Mouse (Mus musculus) lung, postnatal 0 days (tissue): ENCODE measurements at regions not wholly inside any gene's neighbourhood (a gene's known extent, or its start where the extent isn't known, plus 50 kb on each side); places are given as distances from the start of the nearest gene placed in this dataset.

Experiments used
- ATAC-seq: fragments of 200-750 bp; cut with Nextera tagmentation; 2 replicates; pipeline ENCODE4 v1.8.0; 2017; ENCODE audit warnings: moderate library complexity
- DNase-seq: peaks from one replicate; pipeline ENCODE4 v3.0.0-alpha.2; 2016; ENCODE audit warnings: low spot score
- H3K27ac ChIP-seq: fragments of 300-500 bp; sonication (generic); 2 replicates; pipeline ENCODE4 v1.5.1; 2014; ENCODE audit warnings: antibody characterized with exemption, mild to moderate bottlenecking, low read length, mixed read lengths
- H3K27me3 ChIP-seq: fragments of 300-500 bp; sonication (generic); replicated peaks from 2 replicates; pipeline ENCODE4 v1.6.1; 2014; ENCODE audit warnings: low read length, mixed read lengths; ENCODE audit not compliant: insufficient read depth
- H3K36me3 ChIP-seq: fragments of 300-500 bp; sonication (generic); 2 replicates; pipeline ENCODE4 v1.6.1; 2014; ENCODE audit warnings: low read length, mixed read lengths; ENCODE audit not compliant: insufficient read depth
- H3K4me1 ChIP-seq: fragments of 300-500 bp; sonication (generic); 2 replicates; pipeline ENCODE4 v1.6.1; 2014; ENCODE audit warnings: antibody characterized with exemption, low read depth, low read length, mixed read lengths; ENCODE audit not compliant: insufficient read depth
- H3K4me2 ChIP-seq: fragments of 300-500 bp; sonication (generic); replicated peaks from 2 replicates; pipeline ENCODE4 v1.6.1; 2014; ENCODE audit warnings: low read depth, mild to moderate bottlenecking, low read length, moderate library complexity, mixed read lengths
- H3K4me3 ChIP-seq: fragments of 300-500 bp; sonication (generic); 2 replicates; pipeline ENCODE4 v1.5.1; 2014; ENCODE audit warnings: low read depth, low read length
- H3K9ac ChIP-seq: fragments of 300-500 bp; sonication (generic); replicated peaks from 2 replicates; pipeline ENCODE4 v1.6.1; 2014; ENCODE audit warnings: low read depth, mild to moderate bottlenecking
- H3K9me3 ChIP-seq: fragments of 300-500 bp; sonication (generic); 2 replicates; pipeline ENCODE4 v1.6.1; 2016; ENCODE audit warnings: low read length, mixed read lengths
- CTCF ChIP-seq: IDR thresholded peaks from 2 replicates; pipeline ENCODE4 v1.5.1; 2016; ENCODE audit warnings: antibody characterized with exemption, mild to moderate bottlenecking
- EP300 ChIP-seq: IDR thresholded peaks from 2 replicates; pipeline ENCODE4 v1.6.1; 2016; ENCODE audit warnings: antibody characterized with exemption, mild to moderate bottlenecking, control low read depth
- WGBS: fragments of 180-500 bp; shearing (Covaris S2); extraction: QIAGEN DNeasy Blood & Tissue Kit; methylation state at CpG from one replicate; pipeline ENCODE4 v1.1.7; 2014; 5-methylcytosine and 5-hydroxymethylcytosine counted together

- 81% methylated on average over 12 of the region's 12 CpGs for WGBS
- Histone ChIP-seq H3K27ac (no peak overlapping the region), H3K9me3 (no peaks in the 10 kb centered on the region), H3K9ac (no peak overlapping the region), H3K4me2 (no peak overlapping the region), H3K4me3 (no peak overlapping the region), H3K4me1 (no peaks in the 10 kb centered on the region), H3K36me3 (no peaks in the 10 kb centered on the region), H3K27me3 (no peaks in the 10 kb centered on the region)
- TF ChIP-seq EP300 (no peak), CTCF (no peak)
- no peak for ATAC-seq
- no peak for DNase-seq
Observed at GRCm38 (mm10) chr3:129400092-129400924, 67.8 kb upstream of the Enpep start.

DNA sequence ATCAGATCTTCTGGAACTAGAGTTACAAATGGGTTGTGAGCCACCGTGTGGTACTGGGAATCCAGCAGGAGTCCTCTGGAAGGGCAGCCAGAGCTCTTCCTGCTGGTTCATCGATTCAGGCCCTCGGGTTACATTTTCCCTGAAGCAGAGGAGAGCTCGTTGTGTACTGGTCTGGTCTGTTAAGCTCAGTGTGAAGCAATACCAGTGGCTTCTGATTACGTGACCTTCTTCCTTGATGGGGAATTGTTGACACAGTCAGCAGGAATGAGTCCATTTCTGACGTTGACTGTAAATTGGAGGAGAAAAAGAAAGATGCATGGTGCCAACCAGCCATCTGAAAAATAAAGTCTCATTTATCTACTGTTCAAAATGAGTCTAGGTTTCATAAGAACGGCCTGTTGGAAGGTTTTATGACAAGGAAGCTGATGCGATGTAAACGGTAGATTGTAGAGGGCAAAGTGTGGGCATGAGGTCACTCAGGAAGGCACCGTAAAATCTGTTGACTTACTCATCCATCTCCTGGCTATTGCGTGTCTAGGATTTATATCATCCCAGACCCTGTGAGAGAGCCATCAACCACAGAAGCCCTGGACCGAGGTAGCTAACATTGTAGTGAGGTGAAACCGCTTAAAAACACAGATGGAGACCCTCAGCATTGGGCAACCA is 79.0 kb upstream of the Enpep start:
- H3K4me2 ChIP-seq, result no peak overlapping the region
- H3K27ac ChIP-seq, result no peak overlapping the region
- no peak overlapping the region for H3K9ac ChIP-seq
- no peaks in the 10 kb centered on the region for H3K36me3 ChIP-seq
- TF ChIP-seq EP300, result no peak
- TF ChIP-seq CTCF, result no peak
- no peak overlapping the region for H3K4me3 ChIP-seq
- H3K4me1 ChIP-seq, result no peaks in the 10 kb centered on the region
- DNase-seq, result no peak
- WGBS, result 81% methylated on average over 13 of the region's 13 CpGs
- no peaks in the 10 kb centered on the region for H3K9me3 ChIP-seq
- ATAC-seq, result no peak
- H3K27me3 ChIP-seq, result no peaks in the 10 kb centered on the region

DNA sequence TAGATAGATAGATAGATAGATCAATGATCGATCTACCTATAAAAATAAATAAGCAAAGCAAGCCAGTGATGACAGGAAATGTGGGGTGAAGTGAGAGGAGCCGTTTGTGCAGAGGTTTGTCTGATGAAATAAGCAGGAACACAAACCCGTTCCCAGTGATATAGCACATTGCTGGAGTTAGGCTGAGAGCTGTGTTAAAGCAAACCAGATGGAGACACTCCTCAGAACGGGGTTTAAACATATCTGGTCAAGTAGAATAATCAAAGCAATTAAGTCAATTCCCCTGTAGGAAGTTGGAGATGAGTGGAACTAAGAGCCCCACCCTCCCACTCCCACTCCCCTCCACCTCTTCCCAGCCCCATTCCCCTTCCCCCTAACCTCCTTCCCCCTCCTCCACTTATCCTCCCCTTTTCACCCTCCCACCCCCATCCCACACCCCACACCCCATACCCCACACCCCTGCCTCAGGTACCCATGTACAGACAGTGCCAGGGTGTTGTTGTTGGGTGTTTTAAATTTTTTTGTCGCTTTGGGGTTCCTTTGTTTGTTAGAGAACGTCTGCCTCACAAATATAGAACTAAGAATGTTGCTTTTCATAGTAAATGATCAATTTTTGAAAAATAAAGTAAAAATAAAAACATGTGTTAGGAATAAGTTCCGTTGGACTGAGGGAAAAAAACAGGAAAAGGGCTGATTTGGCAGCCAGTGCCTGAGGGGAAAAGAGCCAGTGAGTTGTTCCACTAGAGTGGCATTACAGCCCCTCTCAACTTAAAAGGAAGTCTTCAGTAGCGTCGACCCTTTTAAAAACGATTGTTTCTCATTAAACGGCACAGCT is 79.8 kb upstream of the Enpep start:
- Histone ChIP-seq H3K27me3 (no peaks in the 10 kb centered on the region), H3K4me2 (no peak overlapping the region), H3K4me3 (no peak overlapping the region), H3K27ac (no peak overlapping the region), H3K4me1 (no peaks in the 10 kb centered on the region), H3K36me3 (no peaks in the 10 kb centered on the region), H3K9me3 (no peaks in the 10 kb centered on the region), H3K9ac (no peak overlapping the region)
- 58% methylated on average over 11 of the region's 11 CpGs for WGBS
- ATAC-seq (no peak), DNase-seq (no peak)
- TF ChIP-seq EP300 (no peak), CTCF (no peak)

DNA sequence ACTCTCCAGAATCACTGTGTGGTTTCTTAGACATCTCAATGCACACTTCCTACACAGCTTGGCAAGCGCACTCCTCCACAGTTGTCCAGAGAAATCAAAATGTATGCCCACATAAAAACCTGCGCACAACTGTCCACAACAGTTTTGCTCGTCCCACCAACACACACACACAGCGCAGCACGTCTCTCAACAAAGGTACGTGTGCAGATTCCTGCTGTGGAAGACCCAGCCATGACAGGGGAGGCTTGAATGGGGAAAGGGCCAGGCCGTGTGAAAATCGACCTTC is 80.4 kb upstream of the Enpep start:
- DNase-seq (no peak), ATAC-seq (no peak)
- Histone ChIP-seq H3K4me3 (no peak overlapping the region), H3K36me3 (no peaks in the 10 kb centered on the region), H3K27me3 (no peaks in the 10 kb centered on the region), H3K4me1 (no peaks in the 10 kb centered on the region), H3K4me2 (no peak overlapping the region), H3K9ac (no peak overlapping the region), H3K27ac (no peak overlapping the region), H3K9me3 (no peaks in the 10 kb centered on the region)
- no peak for TF ChIP-seq EP300
- TF ChIP-seq CTCF, result no peak
- 89% methylated on average over 8 of the region's 8 CpGs for WGBS

DNA sequence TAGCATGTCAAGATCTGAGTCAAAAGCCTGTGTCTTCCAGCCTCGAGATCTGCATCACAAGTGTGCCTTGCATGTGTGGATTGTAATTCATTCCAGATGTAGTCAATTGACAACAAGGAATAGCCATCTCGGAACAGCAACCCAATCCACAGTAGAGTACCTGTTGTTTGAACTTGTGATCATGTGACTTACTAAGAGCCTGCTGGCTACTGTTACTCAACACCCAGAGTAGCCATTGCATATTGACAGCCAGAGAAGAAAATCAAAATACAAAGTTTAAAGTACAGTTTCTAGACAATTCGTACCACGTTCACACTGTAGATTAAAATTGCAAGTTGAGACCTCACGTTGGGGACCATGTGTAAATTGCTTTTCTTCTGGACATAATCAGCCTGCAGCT is 83.1 kb upstream of the Enpep start:
- no peak for TF ChIP-seq EP300
- TF ChIP-seq CTCF, result no peak
- H3K4me1 ChIP-seq, result no peaks in the 10 kb centered on the region

GRCm38 (mm10) chr3:129416337-129416736 is 83.8 kb upstream of the Enpep start:
- TF ChIP-seq EP300, result no peak
- no peak for TF ChIP-seq CTCF
- DNase-seq (no peak), ATAC-seq (no peak)

More for the DNA sequence above, 83.1 kb upstream of the Enpep start:
- Histone ChIP-seq H3K36me3 (no peaks in the 10 kb centered on the region), H3K9ac (no peak overlapping the region), H3K9me3 (no peaks in the 10 kb centered on the region), H3K4me2 (no peak overlapping the region), H3K4me3 (no peak overlapping the region), H3K27me3 (no peaks in the 10 kb centered on the region), H3K27ac (no peak overlapping the region)
- 72% methylated on average over 5 of the region's 5 CpGs for WGBS
- no peak for ATAC-seq
- DNase-seq, result no peak

More at GRCm38 (mm10) chr3:129416337-129416736, 83.8 kb upstream of the Enpep start:
- 85% methylated on average over 9 of the region's 9 CpGs for WGBS
- no peak overlapping the region for H3K4me3 ChIP-seq
- no peaks in the 10 kb centered on the region for H3K36me3 ChIP-seq
- H3K9me3 ChIP-seq, result no peaks in the 10 kb centered on the region
- H3K4me1 ChIP-seq, result no peaks in the 10 kb centered on the region
- H3K4me2 ChIP-seq, result no peak overlapping the region
- H3K9ac ChIP-seq, result no peak overlapping the region
- H3K27ac ChIP-seq, result no peak overlapping the region
- no peaks in the 10 kb centered on the region for H3K27me3 ChIP-seq
